Mouse (Mus musculus) large intestine, adult 2 months (tissue): ENCODE data around the gene Slco2a1. TPM values are rescaled to one million over a fixed set of nuclear protein-coding genes. Genes with fewer than 3 reads are reported as not detected.

ENCODE experiments used
- DNase-seq: peaks from one replicate; pipeline ENCODE4 v3.0.0-alpha.2; 2012; ENCODE audit warnings: low read depth, low spot score
- WGBS: fragments of 180-500 bp; shearing (Covaris S2); methylation state at CpG from one replicate; pipeline ENCODE4 v1.1.7; 2018; 5-methylcytosine and 5-hydroxymethylcytosine counted together
- polyA plus RNA-seq: library from polyadenylated mRNA; depleted of rRNA; stranded (reverse); fragments of >200 nt; gene quantifications from 2 replicates; pipeline ENCODE4 v1.2.3, GENCODE M21; 2012

Slco2a1 gene
- polyA plus RNA-seq, 1 experiment: 22.1 TPM

- 29% methylated on average over 18 of the region's 18 CpGs for WGBS
- DNase-seq: no peak
These were observed 122.4 kb downstream of the Slco2a1 start for GRCm38 (mm10) chr9:103110727-103111501.

- no peak for DNase-seq
- WGBS: 1% methylated on average over 73 of the region's 81 CpGs
These were observed 123.3 kb downstream of the Slco2a1 start, which contains the start of gene Rab6b for GRCm38 (mm10) chr9:103111621-103112470. TSS of gene Rab6b (plus strand) at chr9:103111787.

- DNase-seq: no peak
- 4% methylated on average over 35 of the region's 35 CpGs for WGBS
These were observed 124.2 kb downstream of the Slco2a1 start for GRCm38 (mm10) chr9:103112471-103113271.

GRCm38 (mm10) chr9:103113351-103113750 is 124.8 kb downstream of the Slco2a1 start:
- WGBS: 64% methylated on average over 10 of the region's 11 CpGs
- DNase-seq: no peak

GRCm38 (mm10) chr9:103114326-103114725 is 125.8 kb downstream of the Slco2a1 start:
- 91% methylated on average over 8 of the region's 8 CpGs for WGBS
- DNase-seq: no peak

GRCm38 (mm10) chr9:103114901-103115300 is 126.4 kb downstream of the Slco2a1 start:
- no peak for DNase-seq
- WGBS: 88% methylated on average over 13 of the region's 13 CpGs

- 82% methylated on average over 4 of the region's 4 CpGs for WGBS
- DNase-seq: no peak
These were observed 128.4 kb downstream of the Slco2a1 start for GRCm38 (mm10) chr9:103116941-103117340.

- DNase-seq: no peak
- 70% methylated on average over 5 of the region's 5 CpGs for WGBS
These were observed 129.0 kb downstream of the Slco2a1 start for GRCm38 (mm10) chr9:103117495-103117894.

- 87% methylated on average over 8 of the region's 8 CpGs for WGBS
- DNase-seq: no peak
These were observed 129.4 kb downstream of the Slco2a1 start for GRCm38 (mm10) chr9:103117951-103118350.

GRCm38 (mm10) chr9:103118651-103119275 is 130.3 kb downstream of the Slco2a1 start:
- WGBS: 88% methylated on average over 5 of the region's 5 CpGs
- DNase-seq: no peak

- 87% methylated on average over 9 of the region's 9 CpGs for WGBS
- no peak for DNase-seq
These were observed 131.3 kb downstream of the Slco2a1 start for GRCm38 (mm10) chr9:103119781-103120180.

- DNase-seq: no peak
- WGBS: 46% methylated on average over 2 of the region's 2 CpGs
These were observed 131.7 kb downstream of the Slco2a1 start for GRCm38 (mm10) chr9:103120231-103120630.

GRCm38 (mm10) chr9:103121546-103121945 is 133.0 kb downstream of the Slco2a1 start:
- 63% methylated on average over 7 of the region's 7 CpGs for WGBS

GRCm38 (mm10) chr9:103124746-103125145 is 136.2 kb downstream of the Slco2a1 start:
- WGBS: 92% methylated on average over 4 of the region's 4 CpGs
- DNase-seq: no peak

More at GRCm38 (mm10) chr9:103121546-103121945, 133.0 kb downstream of the Slco2a1 start:
- no peak for DNase-seq

- no peak for DNase-seq
- 83% methylated on average over 6 of the region's 6 CpGs for WGBS
These were observed 145.1 kb downstream of the Slco2a1 start for GRCm38 (mm10) chr9:103133493-103134124.

GRCm38 (mm10) chr9:103134450-103135030 is 146.0 kb downstream of the Slco2a1 start:
- WGBS: 26% methylated on average over 9 of the region's 9 CpGs
- peak; percentile 27 for DNase-seq

- 72% methylated on average over 6 of the region's 6 CpGs for WGBS
- no peak for DNase-seq
These were observed 151.0 kb downstream of the Slco2a1 start for GRCm38 (mm10) chr9:103139481-103139880.

- 77% methylated on average over 6 of the region's 6 CpGs for WGBS
These were observed 151.9 kb downstream of the Slco2a1 start for GRCm38 (mm10) chr9:103140384-103140783.

More at GRCm38 (mm10) chr9:103140384-103140783, 151.9 kb downstream of the Slco2a1 start:
- DNase-seq: no peak
